Mouse (Mus musculus): ENCODE data around the gene Olfr986. TPM values are rescaled to one million over a fixed set of nuclear protein-coding genes. Genes with fewer than 3 reads are reported as not detected.

The Olfr986 gene
- polyA plus RNA-seq, 1 experiment from 2014 or later = not detected

GRCm38 (mm10) chr9:40195981-40196380, 15.3 kb downstream of the Olfr986 start:
- Histone ChIP-seq H3K36me3 (no peaks in the 10 kb centered on the region; the same call in 1 of the 2 replicates), H3K4me1 (replicated peaks) (peaks cover 7% of the 10 kb centered on the region; the same call in 1 of the 2 replicates), H3K4me3 (replicated peaks) (no peak overlapping the region), H3K27me3 (no peaks in the 10 kb centered on the region), H3K4me2 (no peak overlapping the region), H3K9ac (replicated peaks) (no peak overlapping the region), H3K9me3 (no peaks in the 10 kb centered on the region), H3K27ac (no peak overlapping the region)
- no peak for ATAC-seq (ENCODE audit: insufficient number of reproducible peaks, insufficient read depth, low FRiP score, low TSS enrichment, low read depth)
- 91% methylated on average over 3 of the region's 3 CpGs for WGBS

GRCm38 (mm10) chr9:40206546-40206950, 25.8 kb downstream of the Olfr986 start:
- Histone ChIP-seq H3K4me2 (no peak overlapping the region), H3K9me3 (no peaks in the 10 kb centered on the region), H3K27ac (no peak overlapping the region), H3K36me3 (peaks cover 46% of the 10 kb centered on the region), H3K9ac (replicated peaks) (no peak overlapping the region), H3K4me1 (replicated peaks) (no peaks in the 10 kb centered on the region), H3K27me3 (no peaks in the 10 kb centered on the region), H3K4me3 (replicated peaks) (no peak overlapping the region)
- 82% methylated on average over 5 of the region's 5 CpGs for WGBS
- no peak for ATAC-seq (ENCODE audit: insufficient number of reproducible peaks, insufficient read depth, low FRiP score, low TSS enrichment, low read depth)

GRCm38 (mm10) chr9:40210744-40211143, 30.0 kb downstream of the Olfr986 start:
- ATAC-seq (ENCODE audit: insufficient number of reproducible peaks, insufficient read depth, low FRiP score, low TSS enrichment, low read depth) = no peak
- Histone ChIP-seq H3K4me3 (replicated peaks) (no peak overlapping the region), H3K27me3 (no peaks in the 10 kb centered on the region), H3K9ac (replicated peaks) (no peak overlapping the region), H3K9me3 (no peaks in the 10 kb centered on the region), H3K36me3 (peaks cover 56% of the 10 kb centered on the region), H3K4me2 (no peak overlapping the region), H3K27ac (no peak overlapping the region), H3K4me1 (replicated peaks) (no peaks in the 10 kb centered on the region)
- WGBS = 90% methylated on average over 2 of the region's 2 CpGs

- no peak overlapping the region for H3K4me2 ChIP-seq
- no peaks in the 10 kb centered on the region for H3K4me1 ChIP-seq (replicated peaks)
- H3K9ac ChIP-seq (replicated peaks) = no peak overlapping the region
- H3K4me3 ChIP-seq (replicated peaks) = no peak overlapping the region
- H3K36me3 ChIP-seq = peaks cover 35% of the 10 kb centered on the region
- H3K27ac ChIP-seq = no peak overlapping the region
- no peaks in the 10 kb centered on the region for H3K27me3 ChIP-seq
- H3K9me3 ChIP-seq = no peaks in the 10 kb centered on the region
- no peak for ATAC-seq (ENCODE audit: insufficient number of reproducible peaks, insufficient read depth, low FRiP score, low TSS enrichment, low read depth)
- 89% methylated on average over 5 of the region's 5 CpGs for WGBS
Measured at GRCm38 (mm10) chr9:40214058-40214457, 33.3 kb downstream of the Olfr986 start.

GRCm38 (mm10) chr9:40216651-40217050, 35.9 kb downstream of the Olfr986 start:
- ATAC-seq (ENCODE audit: insufficient number of reproducible peaks, insufficient read depth, low FRiP score, low TSS enrichment, low read depth) = no peak
- Histone ChIP-seq H3K4me1 (replicated peaks) (no peaks in the 10 kb centered on the region), H3K36me3 (peaks cover 9% of the 10 kb centered on the region), H3K27me3 (no peaks in the 10 kb centered on the region), H3K4me3 (replicated peaks) (no peak overlapping the region), H3K9ac (replicated peaks) (no peak overlapping the region), H3K4me2 (no peak overlapping the region), H3K9me3 (no peaks in the 10 kb centered on the region), H3K27ac (no peak overlapping the region)
- 66% methylated on average over 4 of the region's 4 CpGs for WGBS

GRCm38 (mm10) chr9:40224289-40224688, 43.6 kb downstream of the Olfr986 start:
- H3K4me1 ChIP-seq (replicated peaks) = no peaks in the 10 kb centered on the region
- ATAC-seq (ENCODE audit: insufficient number of reproducible peaks, insufficient read depth, low FRiP score, low TSS enrichment, low read depth) = no peak
- H3K4me2 ChIP-seq = no peak overlapping the region
- WGBS = 72% methylated on average over 4 of the region's 4 CpGs
- no peak overlapping the region for H3K9ac ChIP-seq (replicated peaks)
- H3K27me3 ChIP-seq = no peaks in the 10 kb centered on the region
- no peaks in the 10 kb centered on the region for H3K36me3 ChIP-seq
- no peak overlapping the region for H3K4me3 ChIP-seq (replicated peaks)
- H3K27ac ChIP-seq = no peak overlapping the region
- no peaks in the 10 kb centered on the region for H3K9me3 ChIP-seq

- Histone ChIP-seq H3K36me3 (no peaks in the 10 kb centered on the region), H3K27ac (no peak overlapping the region), H3K4me2 (no peak overlapping the region), H3K27me3 (no peaks in the 10 kb centered on the region), H3K9ac (replicated peaks) (no peak overlapping the region), H3K4me1 (replicated peaks) (no peaks in the 10 kb centered on the region), H3K9me3 (no peaks in the 10 kb centered on the region), H3K4me3 (replicated peaks) (no peak overlapping the region)
- WGBS = 70% methylated on average over 10 of the region's 10 CpGs
- ATAC-seq (ENCODE audit: insufficient number of reproducible peaks, insufficient read depth, low FRiP score, low TSS enrichment, low read depth) = peak; percentile 56; the same call in 1 of the 2 replicates
Measured at GRCm38 (mm10) chr9:40227874-40228789, 47.4 kb downstream of the Olfr986 start.

- Histone ChIP-seq H3K4me3 (replicated peaks) (no peak overlapping the region), H3K4me2 (no peak overlapping the region), H3K27ac (no peak overlapping the region), H3K4me1 (replicated peaks) (no peaks in the 10 kb centered on the region), H3K27me3 (no peaks in the 10 kb centered on the region), H3K36me3 (no peaks in the 10 kb centered on the region), H3K9ac (replicated peaks) (no peak overlapping the region), H3K9me3 (no peaks in the 10 kb centered on the region)
- WGBS = 70% methylated on average over 6 of the region's 6 CpGs
- no peak for ATAC-seq (ENCODE audit: insufficient number of reproducible peaks, insufficient read depth, low FRiP score, low TSS enrichment, low read depth)
Measured at GRCm38 (mm10) chr9:40228804-40229331, 48.1 kb downstream of the Olfr986 start.

- no peak overlapping the region for H3K4me3 ChIP-seq (replicated peaks)
- peaks cover 3% of the 10 kb centered on the region for H3K4me1 ChIP-seq (replicated peaks)
- H3K36me3 ChIP-seq = no peaks in the 10 kb centered on the region
- ATAC-seq (ENCODE audit: insufficient number of reproducible peaks, insufficient read depth, low FRiP score, low TSS enrichment, low read depth) = no peak
- 78% methylated on average over 5 of the region's 5 CpGs for WGBS
- no peaks in the 10 kb centered on the region for H3K27me3 ChIP-seq
- no peaks in the 10 kb centered on the region for H3K9me3 ChIP-seq
- no peak overlapping the region for H3K9ac ChIP-seq (replicated peaks)
- H3K4me2 ChIP-seq = no peak overlapping the region
- H3K27ac ChIP-seq = no peak overlapping the region
Measured at GRCm38 (mm10) chr9:40229479-40229878, 48.8 kb downstream of the Olfr986 start.

- no peak for ATAC-seq (ENCODE audit: insufficient number of reproducible peaks, insufficient read depth, low FRiP score, low TSS enrichment, low read depth)
Measured at GRCm38 (mm10) chr9:40231019-40231418, 50.3 kb downstream of the Olfr986 start.

GRCm38 (mm10) chr9:40234233-40235072, 53.7 kb downstream of the Olfr986 start:
- ATAC-seq (ENCODE audit: insufficient number of reproducible peaks, insufficient read depth, low FRiP score, low TSS enrichment, low read depth) = no peak

More at GRCm38 (mm10) chr9:40231019-40231418, 50.3 kb downstream of the Olfr986 start:
- Histone ChIP-seq H3K36me3 (no peaks in the 10 kb centered on the region), H3K4me3 (replicated peaks) (no peak overlapping the region), H3K4me1 (replicated peaks) (peaks cover 9% of the 10 kb centered on the region), H3K9me3 (no peaks in the 10 kb centered on the region), H3K9ac (replicated peaks) (no peak overlapping the region), H3K27me3 (no peaks in the 10 kb centered on the region), H3K27ac (no peak overlapping the region), H3K4me2 (no peak overlapping the region)
- 85% methylated on average over 3 of the region's 3 CpGs for WGBS

More at GRCm38 (mm10) chr9:40234233-40235072, 53.7 kb downstream of the Olfr986 start:
- H3K4me2 ChIP-seq = no peak overlapping the region
- H3K36me3 ChIP-seq = no peaks in the 10 kb centered on the region
- H3K4me1 ChIP-seq (replicated peaks) = peaks cover 9% of the 10 kb centered on the region
- no peak overlapping the region for H3K9ac ChIP-seq (replicated peaks)
- H3K9me3 ChIP-seq = no peaks in the 10 kb centered on the region
- H3K27ac ChIP-seq = no peak overlapping the region
- H3K27me3 ChIP-seq = peaks cover 10% of the 10 kb centered on the region
- no peak overlapping the region for H3K4me3 ChIP-seq (replicated peaks)
- 49% methylated on average over 10 of the region's 10 CpGs for WGBS
